Mouse (Mus musculus): ENCODE measurements at regions not wholly inside any gene's neighbourhood (a gene's known extent, or its start where the extent isn't known, plus 50 kb on each side); places are given as distances from the start of the nearest gene placed in this dataset.

DNA sequence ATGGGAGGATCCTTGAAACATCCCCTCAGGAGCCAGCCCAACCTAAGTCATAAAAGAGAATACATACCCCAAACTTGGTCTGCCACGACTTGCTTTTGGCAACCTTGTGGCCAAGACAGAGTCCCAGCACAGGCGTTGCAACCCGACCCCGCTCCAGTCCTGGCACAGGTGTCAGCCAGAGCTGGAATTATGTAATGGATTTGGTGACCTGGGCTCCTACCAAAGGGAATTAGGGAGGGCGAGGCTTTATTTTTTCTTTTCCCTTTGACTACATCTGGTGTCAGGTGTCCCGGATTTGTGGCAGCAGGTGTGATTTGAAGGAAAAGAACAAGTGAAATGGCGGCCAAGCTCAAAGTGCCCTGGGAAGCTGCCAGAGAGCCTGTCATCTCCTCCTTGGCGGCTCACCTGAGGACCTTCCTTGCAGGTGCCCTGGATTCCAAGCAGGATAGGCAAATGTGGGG, 212.9 kb downstream of the Mef2c start:
- no peak for ATAC-seq

DNA sequence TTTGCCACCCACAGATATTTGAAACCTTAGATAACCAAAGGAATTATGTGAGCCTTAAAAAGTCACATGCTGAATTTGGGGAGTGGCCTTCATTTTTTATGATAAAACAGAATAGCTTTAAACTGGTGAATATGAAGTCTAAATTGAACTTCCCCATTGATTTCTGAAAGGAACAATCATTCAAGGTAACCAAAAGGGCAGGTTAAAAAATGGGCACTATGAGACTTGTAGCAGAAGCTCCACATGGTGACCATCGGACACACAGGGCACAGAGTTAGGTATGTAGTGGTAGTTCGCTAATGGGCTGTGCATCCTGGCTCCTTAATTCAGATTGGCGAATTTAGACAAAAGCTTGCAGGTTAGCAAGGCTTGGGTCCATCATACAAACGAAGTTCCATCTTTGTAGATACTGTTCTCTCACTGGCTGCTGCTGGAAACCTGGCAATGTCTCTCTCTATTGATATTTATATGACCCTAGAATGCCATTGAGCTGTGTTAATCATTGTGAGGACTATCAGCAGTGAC, 213.9 kb downstream of the Mef2c start:
- ATAC-seq: no peak

DNA sequence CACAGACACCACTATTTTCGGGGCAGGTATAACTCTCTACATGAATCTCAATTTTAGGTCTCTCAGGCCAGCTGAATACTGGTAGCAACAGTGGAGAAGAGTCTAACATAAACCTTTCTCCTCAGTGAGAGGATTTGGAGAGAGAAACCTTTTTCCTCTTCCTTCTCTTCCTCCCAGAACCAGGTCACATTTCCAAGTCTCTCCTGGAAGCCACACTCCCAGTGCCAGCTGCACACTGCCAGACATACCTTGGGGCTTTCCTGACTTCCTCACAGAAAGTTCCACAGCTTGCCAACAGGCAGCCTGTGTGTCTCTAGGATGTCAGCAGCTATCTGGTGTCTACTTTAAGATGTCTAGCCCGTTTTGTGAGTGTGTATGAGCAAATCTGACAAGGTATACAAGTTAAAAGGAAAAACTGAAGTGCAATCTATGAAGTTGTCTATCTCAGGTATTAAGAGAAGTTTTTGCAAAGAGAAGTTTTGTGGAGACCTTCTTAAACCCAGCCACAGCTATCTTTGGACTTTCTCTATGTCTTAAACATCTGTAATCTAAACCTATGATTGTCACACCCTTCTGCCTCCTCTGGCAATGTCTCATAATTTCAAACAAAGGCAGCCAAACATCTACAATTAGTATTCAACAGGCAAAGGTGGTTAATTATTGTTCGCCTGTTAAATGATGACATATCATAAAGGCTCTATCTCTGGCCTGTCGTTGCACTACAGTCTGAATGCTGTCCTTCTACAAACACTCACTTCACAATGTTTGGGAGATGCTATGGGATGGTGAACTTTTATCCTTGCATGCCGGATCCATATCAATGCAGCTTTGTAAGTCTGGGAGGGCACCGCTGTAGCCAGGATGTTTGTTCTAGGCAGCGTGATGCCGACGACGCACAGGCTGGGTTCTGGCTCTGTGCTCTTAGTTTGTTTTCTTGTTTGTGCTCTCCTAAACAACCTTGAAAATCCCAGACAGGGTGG, 214.9 kb downstream of the Mef2c start:
- ATAC-seq: no peak

DNA sequence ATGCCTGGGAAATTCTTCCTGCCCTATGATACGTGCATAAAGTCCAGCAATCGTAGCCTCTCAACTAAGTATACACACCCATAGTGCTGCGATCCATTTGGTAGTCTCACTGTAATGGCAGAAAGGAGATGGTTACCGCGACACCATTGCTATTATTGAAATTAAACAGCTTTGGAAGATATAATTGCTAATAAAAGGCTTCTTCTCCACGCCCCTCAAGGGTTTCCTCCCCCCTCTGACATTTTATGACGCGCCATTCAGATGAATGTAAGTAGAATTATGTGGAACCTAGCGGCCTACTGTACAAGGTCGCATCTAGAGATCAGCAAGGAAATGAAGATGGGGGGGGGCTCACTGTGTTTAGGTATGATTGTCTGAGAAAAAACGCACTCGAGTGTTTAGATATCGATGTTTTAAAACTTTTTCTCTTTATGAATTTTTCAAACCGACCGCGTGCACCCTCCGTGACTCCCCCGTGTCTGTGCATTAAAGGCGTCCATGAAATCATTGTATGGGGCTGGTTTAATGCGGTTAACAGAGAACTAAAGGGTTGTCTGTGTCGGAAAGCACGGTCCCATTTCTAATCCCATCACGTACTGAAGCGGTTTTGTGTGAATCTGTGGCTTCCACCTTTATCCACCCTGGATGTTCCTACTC, 215.9 kb downstream of the Mef2c start:
- ATAC-seq: no peak

DNA sequence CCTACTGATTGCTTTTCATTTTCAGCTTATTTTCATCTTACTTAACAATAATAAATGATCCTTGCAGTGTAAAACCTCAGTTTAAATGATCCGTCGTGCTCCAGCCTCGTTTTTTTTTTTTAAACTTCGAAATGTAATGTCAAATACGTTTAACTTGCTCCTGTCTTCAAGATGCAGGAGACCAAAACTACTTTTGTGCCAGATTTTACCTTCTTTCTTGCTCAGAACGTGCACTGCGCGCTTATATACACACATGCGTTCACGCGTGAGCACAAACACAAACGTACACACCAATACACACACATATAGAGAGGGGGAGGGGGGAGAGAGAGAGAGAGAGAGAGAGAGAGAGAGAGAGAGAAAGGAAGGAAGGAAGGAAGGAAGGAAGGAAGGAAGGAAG, 216.5 kb downstream of the Mef2c start:
- ATAC-seq: no peak

DNA sequence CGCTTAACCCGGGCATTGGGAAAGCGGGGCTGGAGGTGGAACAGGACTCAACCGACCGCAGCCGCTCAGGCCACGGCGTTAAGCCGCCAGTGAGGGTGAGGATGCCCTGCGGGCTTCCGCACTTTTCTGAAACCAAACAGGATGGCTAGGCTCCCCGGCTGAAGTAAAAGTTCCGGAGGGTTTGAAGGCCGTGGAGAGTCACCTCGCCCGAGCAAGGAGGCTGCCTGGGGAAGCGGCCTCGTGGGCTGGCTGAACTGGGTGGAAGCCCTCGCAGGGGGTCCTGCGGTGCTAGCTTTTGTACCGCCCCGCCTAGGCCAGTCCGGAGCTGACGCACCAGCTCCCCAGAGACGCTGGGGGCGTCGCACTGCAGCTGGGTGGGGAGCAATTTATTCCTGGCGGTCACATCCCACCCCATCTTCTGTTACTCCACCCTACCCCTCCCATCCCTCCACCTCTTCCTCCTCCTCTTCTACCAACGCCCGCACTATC, 217.1 kb downstream of the Mef2c start:
- no peak for ATAC-seq

DNA sequence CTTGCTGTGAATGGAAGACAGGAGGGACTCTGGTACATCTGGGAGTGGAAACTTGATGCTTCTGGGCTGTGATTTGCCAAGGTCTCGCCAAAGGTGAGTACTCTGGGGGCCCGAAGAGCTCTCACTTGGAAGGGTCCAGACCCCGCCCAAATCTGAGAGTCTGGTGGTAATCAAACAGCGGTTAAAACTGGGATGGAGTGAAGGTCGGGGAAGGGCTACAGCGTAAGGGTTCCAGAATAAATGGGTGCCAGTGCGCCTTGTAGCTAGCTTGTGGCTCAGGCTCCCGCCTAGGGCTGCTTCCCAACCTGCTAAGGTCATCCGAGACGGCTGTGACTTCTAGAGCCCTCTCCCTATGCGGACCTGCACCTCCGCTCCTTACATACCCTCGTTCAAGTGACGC, 217.7 kb downstream of the Mef2c start:
- no peak for ATAC-seq

DNA sequence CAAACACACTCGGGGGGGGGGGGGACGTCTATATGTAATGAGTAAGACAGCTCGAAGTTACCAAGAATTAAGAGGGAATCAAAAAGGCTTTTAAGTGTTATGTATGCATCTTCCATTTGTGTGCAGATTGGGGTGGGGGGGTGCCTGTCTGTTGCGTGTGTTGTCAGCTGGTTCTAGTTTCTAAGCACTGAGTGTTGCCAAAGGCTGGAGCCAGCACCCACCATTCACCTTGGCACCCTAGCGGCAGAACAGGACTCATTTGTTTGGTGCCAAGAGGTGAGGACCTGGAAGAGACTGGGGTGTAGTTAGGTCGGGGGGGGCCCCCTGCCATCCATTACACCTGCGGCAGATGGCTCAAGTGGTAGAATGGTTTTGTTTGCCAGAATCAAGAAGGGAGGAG, 218.4 kb downstream of the Mef2c start:
- ATAC-seq: no peak

DNA sequence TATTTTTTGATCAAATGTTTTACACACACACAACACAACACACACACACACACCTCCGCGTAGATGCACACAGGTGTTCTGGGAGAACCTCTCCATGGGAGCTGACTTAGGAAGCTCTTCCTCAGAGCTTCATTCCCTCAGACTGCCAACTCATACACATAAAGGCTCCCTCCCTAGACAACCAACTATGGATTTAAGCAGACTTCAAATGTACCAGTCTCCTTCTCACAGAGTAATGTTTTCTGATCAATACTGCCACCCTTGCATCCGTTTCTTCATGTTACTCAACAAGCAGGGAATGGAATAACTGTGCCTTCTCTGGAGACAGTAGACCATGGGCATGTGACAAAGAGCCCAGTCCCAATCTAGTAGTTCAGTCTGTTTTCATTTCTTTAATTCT, 219.0 kb downstream of the Mef2c start:
- ATAC-seq: no peak

DNA sequence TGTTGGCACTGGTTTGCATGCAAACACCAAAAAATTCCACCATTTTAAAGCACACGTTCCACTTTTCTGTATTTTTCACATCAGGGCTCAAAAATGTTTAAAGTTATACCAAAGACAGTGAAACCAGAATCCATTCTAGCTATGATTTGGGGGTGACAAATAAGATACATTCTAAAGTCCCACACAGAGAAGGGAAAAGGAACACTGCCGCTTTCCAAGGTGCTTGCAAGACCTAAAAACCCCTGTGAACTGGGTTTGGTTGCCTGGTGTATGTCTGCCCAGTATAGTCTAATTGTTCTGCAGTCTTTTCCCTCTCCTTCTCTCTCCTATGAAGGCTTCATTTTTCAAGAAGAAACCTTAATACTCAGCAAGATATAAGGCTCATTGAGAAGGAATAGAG, 219.6 kb downstream of the Mef2c start:
- no peak for ATAC-seq

DNA sequence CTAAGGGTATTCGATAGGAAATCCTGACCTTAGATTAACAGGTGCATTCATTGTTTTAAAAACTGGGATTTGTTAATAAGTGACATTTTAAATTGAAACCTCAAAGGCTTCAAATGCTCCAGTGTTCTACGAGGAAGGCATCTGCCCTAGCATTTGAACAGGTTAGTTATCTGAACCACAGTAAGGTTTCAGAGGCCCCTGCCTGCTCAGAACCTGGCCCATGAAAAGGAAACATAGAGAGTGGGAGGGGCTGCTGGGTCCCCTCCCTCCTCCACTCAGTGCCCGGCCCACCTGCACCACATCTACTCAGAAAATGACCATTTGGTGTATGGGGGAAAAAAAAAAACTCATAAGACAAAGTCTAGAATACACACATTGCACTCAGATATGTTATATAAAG, 220.4 kb downstream of the Mef2c start:
- no peak for ATAC-seq

DNA sequence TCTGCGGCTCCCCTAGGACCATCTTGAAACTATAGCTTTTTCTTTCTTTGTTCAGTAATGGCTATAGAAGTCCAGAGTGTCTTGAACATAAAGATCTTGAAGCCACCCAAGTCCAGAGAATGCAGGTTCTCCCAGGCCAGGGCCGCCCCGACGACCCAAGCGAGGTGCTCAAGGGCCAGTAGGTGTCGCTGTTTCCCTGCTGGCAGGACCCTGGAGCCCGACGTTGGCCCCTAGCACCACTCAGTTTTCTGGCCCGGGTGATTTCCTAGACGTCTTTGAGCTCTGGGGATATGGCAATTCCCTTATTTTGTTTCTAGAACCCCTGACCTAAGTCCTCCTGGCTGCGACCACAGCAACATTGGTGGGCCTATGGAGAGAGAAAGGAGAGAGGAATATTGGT, 221.2 kb downstream of the Mef2c start:
- ATAC-seq: peak; percentile 36

DNA sequence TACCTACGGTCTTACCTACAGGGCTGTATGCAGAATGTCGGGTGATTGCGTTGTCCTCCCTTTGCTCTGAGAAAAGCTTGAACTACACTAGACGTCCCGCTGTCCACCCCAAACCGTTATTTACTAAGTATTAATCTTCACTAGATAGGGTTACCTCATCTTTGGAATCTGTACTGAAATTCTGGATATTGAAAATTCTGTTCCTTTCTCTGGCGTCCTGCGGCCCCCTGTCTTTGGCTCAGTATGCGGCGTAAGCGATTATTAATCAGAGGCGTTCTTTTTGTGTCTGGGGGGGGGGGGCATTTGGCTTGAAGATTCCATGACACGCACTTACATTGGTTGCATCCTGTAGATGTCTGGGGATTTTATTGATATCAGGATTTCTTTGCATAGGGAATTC, 222.0 kb downstream of the Mef2c start:
- no peak for ATAC-seq

DNA sequence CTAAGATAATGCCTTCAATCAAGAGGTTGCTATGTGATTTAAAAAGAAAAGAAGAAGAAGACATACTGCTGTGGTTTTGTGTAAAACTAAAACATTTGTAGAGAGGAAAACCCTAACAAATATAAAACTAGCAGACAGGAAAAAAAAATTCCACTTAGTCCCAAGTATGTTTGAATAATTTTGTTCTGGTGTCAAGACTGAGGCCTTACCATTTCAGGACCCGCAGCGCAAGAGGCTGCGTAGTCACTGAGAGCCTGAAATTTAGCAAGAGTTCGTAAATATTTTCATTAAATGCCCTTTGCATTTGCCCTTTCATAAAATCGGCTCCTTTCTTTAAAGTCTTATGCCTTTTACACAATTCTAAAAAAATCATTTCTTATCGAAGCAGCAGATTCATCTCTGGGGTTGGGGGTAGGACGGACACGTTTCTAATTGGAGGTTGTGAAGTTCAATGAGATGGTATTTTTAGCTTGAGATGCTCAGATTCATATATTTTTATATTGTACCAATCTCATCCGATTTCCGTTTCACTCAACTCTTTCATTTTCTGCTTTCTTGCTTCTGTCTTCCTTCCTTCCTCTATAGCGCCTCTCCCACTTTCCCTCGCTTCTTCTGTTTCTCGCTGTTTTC, 222.6 kb downstream of the Mef2c start:
- no peak for ATAC-seq

DNA sequence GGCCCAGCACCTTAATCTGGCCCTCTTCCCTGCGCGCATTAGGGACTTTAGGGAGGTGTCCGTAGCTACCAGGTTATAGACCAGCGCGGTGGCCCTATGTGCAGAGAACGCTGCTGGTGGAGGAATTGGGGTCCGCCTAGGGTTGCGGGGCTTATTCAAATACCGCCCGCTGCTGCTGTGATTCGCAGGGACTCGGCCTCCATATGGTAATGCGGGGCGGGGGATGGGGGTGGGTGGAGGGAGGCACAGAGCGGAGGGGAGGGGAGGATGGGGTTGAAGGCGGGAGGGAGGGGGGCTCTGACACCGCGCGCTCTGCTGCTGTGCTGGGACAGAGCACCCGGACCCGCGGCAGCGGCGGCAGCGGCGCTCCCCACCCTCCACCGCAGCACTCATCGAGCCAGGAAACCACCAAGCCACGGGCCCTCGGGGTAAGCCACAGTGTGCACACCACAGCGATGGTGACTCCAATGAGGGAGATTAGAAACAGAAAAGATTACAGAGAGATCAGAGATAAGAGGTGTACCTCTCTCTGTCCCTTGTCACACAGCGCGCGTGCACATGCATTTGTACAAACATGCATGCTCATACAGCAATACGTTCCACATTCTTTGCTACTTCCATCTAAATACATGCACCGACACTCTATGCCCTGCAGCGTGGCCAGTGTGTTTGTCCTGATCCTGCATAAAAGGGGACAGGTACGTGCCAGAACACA, 223.4 kb downstream of the Mef2c start:
- no peak for ATAC-seq

DNA sequence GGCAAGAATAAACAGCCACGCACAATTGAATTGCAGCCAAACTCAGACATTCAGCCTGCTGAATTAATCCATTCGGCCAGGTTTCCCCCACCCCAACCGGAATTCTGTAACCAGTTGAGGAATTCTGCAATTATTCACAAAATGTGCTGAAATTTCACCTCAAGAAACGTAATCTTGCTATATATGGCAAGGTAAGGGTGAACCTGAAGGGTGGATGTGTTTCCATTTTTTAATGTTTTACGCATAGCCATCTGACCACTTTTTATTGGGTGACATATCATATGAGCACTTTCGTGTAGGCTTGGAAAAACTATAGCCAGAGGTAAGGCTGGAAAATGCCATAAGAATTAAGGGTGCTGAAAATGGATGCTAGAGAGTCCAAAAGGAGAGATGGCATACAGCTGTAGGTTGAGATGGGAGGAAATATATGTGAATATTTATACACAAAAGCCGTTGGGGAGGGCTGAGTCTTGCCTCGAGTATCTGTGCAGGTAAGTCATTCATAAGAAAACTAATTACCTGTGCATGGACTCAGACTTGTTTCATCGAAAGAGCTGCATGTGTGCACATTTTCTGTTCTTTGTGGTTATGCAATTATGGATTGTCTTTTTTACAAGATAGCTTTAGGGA, 224.0 kb downstream of the Mef2c start:
- ATAC-seq: no peak

DNA sequence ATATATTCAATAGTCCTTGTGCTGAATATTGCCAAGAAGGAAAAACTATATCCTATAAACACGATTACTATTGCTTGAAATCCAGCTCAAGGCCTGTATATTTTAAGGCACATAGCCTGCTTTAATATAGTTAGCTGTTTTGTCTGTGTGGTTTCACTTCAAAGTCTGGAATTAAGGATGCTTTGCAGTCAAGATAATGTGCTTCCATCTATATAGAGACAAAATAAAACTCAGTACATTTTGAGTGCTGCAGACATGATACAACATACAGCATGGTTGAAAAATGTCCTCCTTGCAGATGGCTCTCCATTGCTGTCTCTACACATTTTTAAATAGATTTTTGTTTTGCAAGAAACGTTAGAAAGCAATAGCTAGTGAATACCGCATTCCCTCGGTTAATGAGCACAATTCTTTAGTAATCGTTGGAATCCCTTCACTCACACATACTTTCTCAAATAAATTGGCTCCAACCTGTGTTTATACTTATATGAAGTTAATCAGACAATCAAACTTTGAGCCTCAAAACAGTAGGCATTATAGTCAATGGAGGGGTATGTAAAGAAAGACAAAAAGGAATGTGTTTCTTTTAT, 224.7 kb downstream of the Mef2c start:
- ATAC-seq: no peak

DNA sequence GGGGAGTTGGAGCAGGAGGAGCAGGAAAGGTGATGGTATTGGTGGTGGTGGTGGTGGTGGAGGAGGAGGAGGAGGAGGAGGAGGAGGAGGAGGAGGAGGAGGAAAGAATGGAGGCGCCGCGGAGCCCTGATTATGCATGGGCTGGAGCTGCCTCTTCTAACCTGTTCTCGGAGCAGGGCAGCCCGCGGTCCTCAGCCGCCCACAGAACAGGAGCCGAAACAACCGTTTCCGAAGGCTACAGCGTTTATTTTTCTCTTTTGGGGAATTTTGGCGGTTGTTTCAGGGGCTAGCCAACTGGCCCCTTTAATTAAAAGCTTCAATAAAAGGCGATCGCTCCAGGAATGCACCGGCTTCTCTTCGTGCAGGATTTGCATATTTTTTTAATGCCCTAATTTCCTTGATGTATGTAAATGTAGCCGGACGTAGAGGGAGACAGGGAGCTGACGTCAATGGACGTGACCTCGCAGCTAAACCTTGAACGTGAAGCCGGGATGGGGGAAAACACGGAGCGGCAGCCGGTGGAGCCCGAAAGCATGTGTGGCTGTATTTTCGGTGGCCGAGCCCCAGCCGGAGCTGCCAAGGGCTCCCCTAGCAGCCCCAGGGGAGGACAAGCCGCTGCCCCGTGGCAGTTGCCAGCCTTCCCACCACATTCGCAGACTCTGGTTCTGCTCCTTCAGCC, 225.6 kb downstream of the Mef2c start:
- peak; percentile 30 for ATAC-seq

DNA sequence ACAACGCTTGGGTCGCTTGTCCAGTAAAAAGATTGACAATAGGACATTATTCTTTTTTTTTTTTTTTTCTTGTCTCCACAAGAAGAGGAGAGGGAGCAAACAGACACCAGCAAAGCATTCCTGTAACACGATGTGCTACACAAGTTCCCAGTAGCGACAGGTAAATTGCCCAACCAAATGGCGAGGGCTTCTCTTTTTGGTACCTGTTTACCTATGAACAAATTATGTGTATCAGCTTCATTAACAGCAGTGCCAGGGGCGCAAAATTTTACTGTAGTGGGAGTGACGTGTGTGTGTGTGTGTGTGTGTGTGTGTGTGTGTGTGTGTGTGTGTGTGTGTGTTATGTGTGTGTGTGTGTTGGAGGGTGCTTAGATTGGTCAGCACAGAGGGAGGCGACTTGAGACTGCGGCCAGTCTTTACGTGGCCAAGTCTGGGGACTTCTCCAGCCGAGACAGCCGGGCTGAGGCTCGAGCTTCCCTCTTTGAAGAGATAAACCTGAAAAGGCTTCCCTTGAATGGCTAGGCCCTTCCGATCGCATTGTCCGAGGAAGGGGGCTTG, 226.4 kb downstream of the Mef2c start:
- ATAC-seq: no peak

DNA sequence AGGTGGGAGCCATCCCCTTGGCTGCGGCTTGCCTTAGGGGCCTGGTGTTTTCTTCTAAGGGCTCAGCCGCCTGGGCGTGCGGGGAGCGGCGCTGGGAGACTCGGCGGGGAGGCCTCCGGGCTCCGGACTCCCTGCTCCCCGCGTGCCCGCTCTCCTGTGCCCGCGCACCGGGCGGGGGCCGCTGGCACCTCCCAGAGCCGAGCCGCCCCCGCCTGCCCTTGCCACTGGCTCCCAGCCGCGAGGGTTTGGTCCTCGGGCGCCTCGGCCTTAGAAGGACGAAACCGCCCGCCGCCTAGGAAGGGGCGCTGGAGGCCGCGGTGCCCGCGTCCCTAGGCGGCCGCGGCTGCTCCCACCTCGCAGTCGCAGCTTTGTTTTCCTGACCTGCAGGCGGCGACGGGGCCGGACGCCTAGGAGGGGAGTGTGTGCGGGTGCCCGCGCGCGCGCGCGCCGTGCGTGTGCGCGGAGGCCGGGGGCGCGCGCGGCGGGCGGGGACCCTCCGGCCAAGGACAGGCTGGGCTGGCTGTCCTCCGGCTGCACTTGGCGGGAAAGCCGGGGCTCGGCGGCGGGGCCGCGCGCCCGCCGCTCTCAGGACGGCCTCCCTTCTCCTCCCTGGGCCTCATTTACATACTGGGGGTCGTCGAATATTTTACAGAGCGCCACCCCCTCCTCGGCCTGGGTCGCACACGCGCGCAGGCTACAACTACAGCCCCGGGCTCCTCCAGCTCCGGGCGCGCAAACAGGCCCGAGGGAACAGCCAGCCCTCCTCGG, 227.1 kb downstream of the Mef2c start:
- ATAC-seq: peak; percentile 22
